Mouse (Mus musculus) R1 (cell line): ENCODE measurements around the gene Gm44965.
"Not testable (repeated sequence)": the region's sequence is repeated elsewhere in the genome, so short reads cannot be mapped to it uniquely, and the experiment has no call there.

Experiments
- DNase-seq: peaks from one replicate; pipeline ENCODE4 v3.0.0-alpha.2; 2018; ENCODE audit warnings: low read depth, low spot score

Gene Gm44965

GRCm38 (mm10) chr6:48579215-48579648, 14.5 kb upstream of the Gm44965 start:
- no peak for DNase-seq

- DNase-seq: no peak
Measured at GRCm38 (mm10) chr6:48581257-48581656, 12.5 kb upstream of the Gm44965 start.

- peak; percentile 51 for DNase-seq
Measured at GRCm38 (mm10) chr6:48582037-48582436, 11.7 kb upstream of the Gm44965 start.

DNA sequence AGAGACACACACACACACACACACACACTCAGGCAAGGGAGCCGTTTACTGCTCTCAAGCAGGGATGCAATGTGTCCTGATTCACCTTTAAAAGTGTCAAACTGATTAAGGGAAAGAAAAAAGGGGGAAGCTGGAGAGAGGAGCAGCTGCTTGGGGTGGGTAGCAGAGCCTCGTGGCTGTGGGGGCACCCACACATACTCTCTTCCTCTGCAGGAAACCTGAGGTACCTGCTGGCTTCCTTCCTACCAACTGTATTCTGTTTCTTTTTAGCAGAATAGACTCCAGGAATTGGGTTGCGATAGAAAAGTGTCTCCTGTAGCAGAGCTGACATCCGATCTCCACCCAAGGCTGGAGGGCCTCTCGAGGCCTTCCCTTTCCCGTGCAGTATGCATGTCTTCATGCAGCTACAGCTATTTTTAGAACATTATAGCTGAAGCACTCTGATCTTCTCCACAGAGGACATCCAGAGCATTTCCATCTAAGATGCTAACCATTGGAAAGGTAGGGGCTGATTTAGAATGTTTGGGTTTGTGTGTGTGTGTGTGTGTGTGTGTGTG, 4.5 kb upstream of the Gm44965 start, which contains the start of gene Gm45021:
Gene Gm45021, plus strand, starts transcription at position 417 of the 557 bp plus-strand sequence.
- DNase-seq: no peak

DNA sequence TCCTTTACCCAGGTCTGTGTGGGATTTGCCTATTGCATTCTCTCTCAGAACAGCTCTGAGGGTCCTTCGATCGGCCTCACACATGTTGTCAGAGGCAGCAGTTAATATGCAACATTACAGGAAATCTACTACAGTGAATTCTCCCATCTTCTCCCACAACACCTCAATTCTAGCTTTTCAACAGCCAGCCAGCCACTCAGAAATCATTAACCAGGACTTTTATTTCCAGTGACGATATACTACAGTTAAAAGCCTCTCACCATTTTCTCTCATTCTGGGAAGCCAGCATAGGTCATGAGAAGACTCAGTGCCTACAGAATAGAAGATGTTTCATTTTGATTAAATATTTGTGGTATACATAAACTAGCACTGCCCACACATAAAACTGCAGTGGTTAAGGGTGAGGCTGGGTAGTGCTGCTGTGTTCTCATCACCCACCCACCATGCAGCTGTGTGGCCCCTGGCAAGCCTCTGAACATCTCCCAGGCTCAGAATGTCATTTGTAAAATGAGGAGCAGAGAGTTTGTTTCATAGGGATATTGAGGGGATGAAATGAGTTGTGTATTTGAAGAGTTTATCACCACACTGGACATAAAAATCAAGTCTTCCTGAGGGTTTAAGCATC, 2.4 kb upstream of the Gm44965 start:
- no peak for DNase-seq

DNA sequence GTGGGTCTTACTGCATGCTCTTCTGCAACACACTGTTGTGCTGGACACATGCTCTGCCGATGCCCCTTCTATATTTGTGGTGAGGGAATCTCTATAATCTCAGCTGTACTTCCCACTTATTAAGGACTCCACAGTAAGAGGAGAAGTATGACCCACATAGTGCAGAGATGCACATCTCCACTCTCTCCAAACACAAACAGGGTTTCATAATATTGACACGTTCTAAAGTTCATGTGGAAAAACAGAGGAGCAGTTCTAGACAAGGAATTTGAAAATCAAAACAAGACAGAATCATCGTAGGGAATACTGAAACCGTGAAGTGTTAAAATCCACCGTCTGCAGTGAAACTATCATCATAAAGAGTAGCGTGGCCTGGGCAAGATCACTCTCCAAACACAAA, 1.9 kb upstream of the Gm44965 start:
- DNase-seq: no peak

DNA sequence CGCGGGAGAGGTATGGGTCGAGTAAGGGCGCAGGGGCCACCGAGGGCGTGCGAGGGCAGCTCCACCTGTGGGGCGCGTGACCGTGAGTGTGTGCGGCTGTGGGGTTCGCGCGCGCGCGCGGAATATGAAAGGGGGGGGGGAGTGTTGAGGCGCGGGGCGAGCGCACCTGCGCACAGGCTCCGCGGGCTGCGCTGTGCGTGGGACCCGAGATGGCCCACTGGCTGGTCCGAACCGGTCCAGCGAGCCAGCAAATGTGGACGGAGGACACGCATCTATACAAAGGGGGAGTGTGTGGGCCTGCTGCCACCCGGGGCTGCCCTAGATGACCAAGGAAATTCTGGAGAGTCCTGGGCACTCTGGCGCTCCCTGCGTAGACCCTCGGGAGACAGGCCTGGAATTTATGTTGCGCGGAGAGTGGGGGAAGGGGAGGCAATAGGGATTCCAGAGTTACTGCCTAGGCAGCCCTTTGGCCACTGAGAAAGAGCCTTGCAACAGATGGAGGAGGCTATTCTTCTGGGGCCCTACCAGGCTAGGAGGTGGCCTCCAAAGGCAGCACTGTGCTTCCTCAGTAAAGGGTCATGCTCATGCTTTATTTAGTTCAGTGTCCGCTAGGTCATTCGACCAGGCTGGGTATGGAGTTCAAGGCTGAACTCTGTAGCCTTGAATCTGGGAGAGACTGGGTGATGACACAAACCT, 450 bp downstream of the Gm44965 start:
- peak; percentile 60 for DNase-seq

DNA sequence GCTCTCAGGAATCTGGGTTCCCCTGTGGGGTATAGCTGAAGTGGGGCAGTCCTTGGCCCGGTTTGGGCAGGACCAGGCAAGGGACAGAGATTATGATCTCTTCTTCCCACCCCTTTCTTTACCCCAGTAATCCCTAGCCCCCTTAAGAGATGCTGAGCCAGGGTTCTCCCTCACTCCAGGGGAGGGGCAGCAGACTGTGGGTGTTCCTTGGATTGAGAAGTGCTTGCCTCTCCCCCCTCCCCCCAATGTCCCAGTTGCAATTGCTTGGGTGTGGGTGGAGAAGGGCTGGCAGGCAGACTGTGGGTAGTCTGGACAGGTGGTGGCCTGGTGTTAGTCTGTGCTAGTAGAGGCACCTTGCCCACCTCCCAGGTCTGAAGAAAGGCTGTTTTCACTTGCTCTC, 1.5 kb downstream of the Gm44965 start:
- no peak for DNase-seq

DNA sequence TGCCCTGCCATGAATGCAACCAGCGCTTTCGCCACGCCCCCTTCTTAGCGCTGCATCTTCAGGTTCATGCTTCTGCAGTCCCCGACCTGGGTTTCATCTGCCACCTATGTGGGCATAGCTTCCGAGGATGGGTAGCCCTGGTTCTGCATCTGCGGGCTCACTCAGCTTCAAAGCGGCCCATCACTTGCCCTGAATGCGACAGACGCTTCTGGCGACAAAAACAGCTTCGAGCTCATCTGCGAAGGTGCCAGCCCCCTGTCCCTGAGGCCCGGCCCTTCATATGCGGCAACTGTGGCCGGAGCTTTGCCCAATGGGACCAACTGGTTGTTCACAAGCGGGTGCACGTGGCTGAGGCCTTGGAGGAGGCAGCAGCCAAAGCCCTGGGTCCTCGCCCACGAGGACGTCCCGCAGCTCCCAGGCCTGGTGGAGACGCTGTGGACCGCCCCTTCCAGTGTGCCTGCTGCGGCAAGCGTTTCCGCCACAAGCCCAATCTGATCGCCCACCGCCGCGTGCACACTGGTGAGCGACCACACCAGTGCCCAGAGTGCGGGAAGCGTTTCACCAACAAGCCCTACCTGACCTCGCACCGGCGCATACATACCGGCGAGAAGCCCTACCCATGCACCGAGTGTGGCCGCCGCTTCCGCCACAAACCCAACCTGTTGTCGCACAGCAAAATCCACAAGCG, 2.9 kb downstream of the Gm44965 start:
- DNase-seq: peak; percentile 54

- peak; percentile 79 for DNase-seq
Measured at GRCm38 (mm10) chr6:48597233-48597625, 3.5 kb downstream of the Gm44965 start.

GRCm38 (mm10) chr6:48600594-48600993, 6.9 kb downstream of the Gm44965 start:
- no peak for DNase-seq

GRCm38 (mm10) chr6:48601271-48602079, 7.7 kb downstream of the Gm44965 start, which contains the start of gene Zfp775:
Gene Zfp775 (plus strand): TSS chr6:48602063.
- DNase-seq: peak; percentile 90

GRCm38 (mm10) chr6:48602080-48602741, 8.5 kb downstream of the Gm44965 start:
- peak; percentile 37 for DNase-seq

DNA sequence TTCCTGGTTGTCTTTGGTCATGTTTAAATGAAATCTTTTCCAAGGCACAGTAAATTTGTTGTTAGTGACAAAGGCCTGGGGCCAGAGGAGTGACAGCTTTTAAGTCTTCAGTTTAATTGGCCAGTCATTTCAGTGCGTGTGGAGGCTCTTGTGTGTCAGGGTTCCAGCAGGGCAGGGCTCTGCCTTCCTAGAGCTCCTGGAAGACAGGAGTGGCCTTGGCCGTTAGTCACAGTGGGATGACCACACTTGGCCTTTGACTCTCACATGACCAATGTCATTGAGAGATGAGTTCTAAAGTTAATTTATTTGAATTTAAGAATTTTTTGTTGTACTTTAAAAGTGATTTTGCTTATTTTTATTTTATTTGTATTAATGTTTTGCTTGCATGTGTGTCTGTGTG, 14.4 kb downstream of the Gm44965 start:
- DNase-seq: no peak

- DNase-seq: no peak
Measured at GRCm38 (mm10) chr6:48609512-48609911, 15.8 kb downstream of the Gm44965 start.

DNA sequence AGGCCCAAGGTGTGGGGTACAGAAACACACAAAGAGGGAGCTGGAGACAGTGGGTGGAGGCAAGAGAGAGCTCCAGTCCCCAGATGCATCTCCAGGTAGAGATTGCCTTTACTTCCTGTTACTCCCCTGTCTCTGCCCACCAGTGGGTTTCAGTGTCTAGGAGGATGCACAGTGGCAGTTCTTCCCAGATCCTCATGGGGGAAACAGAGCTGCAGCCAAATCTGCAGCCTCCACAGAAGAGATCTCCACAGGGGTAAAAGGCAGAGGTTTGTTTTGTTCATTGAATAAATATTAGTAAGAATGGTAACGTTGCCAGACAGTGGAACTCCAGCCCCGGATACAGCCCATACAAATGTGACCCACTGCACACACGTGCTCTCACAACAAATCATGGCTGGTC, 16.9 kb downstream of the Gm44965 start:
- no peak for DNase-seq

DNA sequence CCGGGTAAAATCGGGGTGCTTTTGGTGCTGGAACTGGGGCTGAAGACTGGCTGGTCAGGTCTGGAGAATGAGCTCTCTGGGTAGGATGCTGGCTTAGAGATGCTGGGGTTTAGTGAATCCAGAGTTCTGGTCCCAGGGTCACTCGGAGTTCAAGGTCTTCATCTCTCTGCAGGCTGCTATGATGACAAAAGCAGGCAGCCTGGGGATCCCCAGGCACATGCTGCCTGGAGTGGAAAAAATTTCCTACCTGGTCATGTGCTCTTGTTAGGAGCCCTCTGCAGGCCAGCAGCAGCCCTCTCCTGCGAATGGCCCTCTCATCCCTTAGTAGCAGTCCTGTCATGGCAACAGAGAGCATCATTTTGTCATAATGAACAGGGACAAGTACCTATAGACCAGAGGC, 19.7 kb downstream of the Gm44965 start:
- DNase-seq: no peak

DNA sequence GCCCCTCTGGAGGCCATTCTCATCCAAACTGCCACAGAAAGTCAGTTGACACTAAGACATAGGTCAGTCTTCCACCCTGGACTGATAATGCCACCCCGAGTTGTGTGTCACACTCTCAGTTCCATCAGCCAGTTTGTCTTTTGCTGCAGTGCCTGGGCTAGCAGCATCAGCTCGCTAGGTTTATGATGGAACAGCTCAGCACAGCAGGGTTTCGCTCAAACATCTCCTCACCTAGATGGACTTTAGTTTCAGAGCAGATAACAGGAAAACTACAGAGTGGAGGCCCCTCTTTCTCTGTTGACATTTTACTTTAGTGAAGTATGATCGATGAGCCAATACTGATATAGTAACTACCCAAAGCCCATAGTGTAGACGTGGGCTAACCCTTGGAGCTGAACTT, 21.0 kb downstream of the Gm44965 start:
- DNase-seq: no peak

- DNase-seq: peak; percentile 53
Measured at GRCm38 (mm10) chr6:48620031-48620430, 26.3 kb downstream of the Gm44965 start.

- not testable (repeated sequence) for DNase-seq
Measured at GRCm38 (mm10) chr6:48622186-48622843, 28.6 kb downstream of the Gm44965 start.
